Mouse (Mus musculus) forebrain, embryonic 14.5 days (tissue): ENCODE measurements around the gene Hist1h2bp. TPM values are rescaled to one million over a fixed set of nuclear protein-coding genes. Genes with fewer than 3 reads are reported as not detected.
"Not testable (repeated sequence)": the region's sequence is repeated elsewhere in the genome, so short reads cannot be mapped to it uniquely, and the experiment has no call there.

Experiments
- ATAC-seq: fragments of 200-750 bp; cut with Nextera tagmentation; 2 replicates; pipeline ENCODE4 v1.8.0; 2017; ENCODE audit warnings: mild to moderate bottlenecking, moderate library complexity
- DNase-seq: peaks from one replicate; pipeline ENCODE4 v3.0.0-alpha.2; 2015; ENCODE audit warnings: low spot score
- H3K27ac ChIP-seq: fragments of 300-500 bp; sonication (generic); 2 replicates; pipeline ENCODE4 v1.5.1; 2014; ENCODE audit warnings: low read depth, mild to moderate bottlenecking, control low read depth, low read length, moderate library complexity
- H3K27me3 ChIP-seq: fragments of 300-500 bp; sonication (generic); replicated peaks from 2 replicates; pipeline ENCODE4 v1.6.1; 2014; ENCODE audit warnings: low read length, control low read depth, mixed read lengths; ENCODE audit not compliant: control insufficient read depth, insufficient read depth
- H3K36me3 ChIP-seq: fragments of 300-500 bp; sonication (generic); 2 replicates; pipeline ENCODE4 v1.6.1; 2014; ENCODE audit warnings: low read length, control low read depth; ENCODE audit not compliant: control insufficient read depth, insufficient read depth
- H3K4me1 ChIP-seq: fragments of 300-500 bp; sonication (generic); 2 replicates; pipeline ENCODE4 v1.6.1; 2014; ENCODE audit warnings: antibody characterized with exemption, low read length, control low read depth; ENCODE audit not compliant: control insufficient read depth, insufficient read depth
- H3K4me2 ChIP-seq: fragments of 300-500 bp; sonication (generic); 2 replicates; pipeline ENCODE4 v1.6.1; 2014; ENCODE audit warnings: mild to moderate bottlenecking, control low read depth, low read length
- H3K4me3 ChIP-seq: fragments of 300-500 bp; sonication (generic); 2 replicates; pipeline ENCODE4 v1.5.1; 2014; ENCODE audit warnings: low read depth, low read length, control low read depth
- H3K9ac ChIP-seq: fragments of 300-500 bp; sonication (generic); 2 replicates; pipeline ENCODE4 v1.6.1; 2014; ENCODE audit warnings: mild to moderate bottlenecking, low read length, control low read depth, moderate library complexity
- H3K9me3 ChIP-seq: fragments of 300-500 bp; sonication (generic); replicated peaks from 2 replicates; pipeline ENCODE4 v1.6.1; 2016; ENCODE audit warnings: low read length, control low read depth, mixed read lengths; ENCODE audit not compliant: control insufficient read depth
- WGBS: fragments of 180-500 bp; shearing (Covaris S2); extraction: QIAGEN DNeasy Blood & Tissue Kit; methylation state at CpG from one replicate; pipeline ENCODE4 v1.1.7; 2014; 5-methylcytosine and 5-hydroxymethylcytosine counted together
- polyA plus RNA-seq: library from polyadenylated mRNA; unstranded; fragments of >200 nt; fragmentation: Nextera tagmentation; extraction: Ambion mirVana; gene quantifications from 2 replicates; pipeline ENCODE4 v1.2.1, GENCODE M21; 2014

Hist1h2bp gene
- polyA plus RNA-seq, 1 experiment from 2014 or later, result 0.84 TPM

- WGBS, result 0% methylated on average over 38 of the region's 50 CpGs
- not testable (repeated sequence) for H3K27me3 ChIP-seq, H3K9me3 ChIP-seq, H3K36me3 ChIP-seq
- ATAC-seq (peak; percentile 94), DNase-seq (peak; percentile 99)
- H3K27ac ChIP-seq, result peak within 1 kb of the TSS; percentile 91
- H3K4me1 ChIP-seq, result peaks cover 17% of the 10 kb centered on the region
- peak within 1 kb of the TSS; percentile 68 for H3K9ac ChIP-seq
- peak within 1 kb of the TSS; percentile 77 for H3K4me2 ChIP-seq
- peak within 1 kb of the TSS; percentile 39 for H3K4me3 ChIP-seq
These were observed 33.6 kb upstream of the Hist1h2bp start, which contains the start of the genes Hist1h2ak and Hist1h2bn for GRCm38 (mm10) chr13:21753524-21754285. Gene Hist1h2ak (minus strand): TSS chr13:21753827. Gene Hist1h2bn (plus strand): TSS chr13:21754123.

GRCm38 (mm10) chr13:21754294-21755001, 32.8 kb upstream of the Hist1h2bp start:
- not testable (repeated sequence) for H3K27me3 ChIP-seq, H3K36me3 ChIP-seq, ATAC-seq, H3K9me3 ChIP-seq, H3K4me1 ChIP-seq
- peak overlapping the region; percentile 64 for H3K9ac ChIP-seq
- H3K4me2 ChIP-seq, result peak overlapping the region; percentile 77
- peak overlapping the region; percentile 86 for H3K27ac ChIP-seq
- peak; percentile 78 for DNase-seq
- H3K4me3 ChIP-seq, result peak overlapping the region; percentile 39
- 0% methylated on average over 21 of the region's 26 CpGs for WGBS

GRCm38 (mm10) chr13:21755707-21756106, 31.6 kb upstream of the Hist1h2bp start:
- Histone ChIP-seq H3K4me2 (peak overlapping the region; percentile 57), H3K27ac (no peak overlapping the region), H3K9ac (no peak overlapping the region), H3K36me3 (no peaks in the 10 kb centered on the region), H3K4me3 (no peak overlapping the region), H3K9me3 (no peaks in the 10 kb centered on the region), H3K27me3 (no peaks in the 10 kb centered on the region), H3K4me1 (peaks cover 9% of the 10 kb centered on the region)
- DNase-seq (no peak), ATAC-seq (no peak)
- 40% methylated on average over 1 of the region's 1 CpGs for WGBS

GRCm38 (mm10) chr13:21778814-21779766, 8.2 kb upstream of the Hist1h2bp start:
- WGBS, result 3% methylated on average over 33 of the region's 33 CpGs
- Histone ChIP-seq H3K4me2 (peak overlapping the region; percentile 76), H3K4me1 (peaks cover 22% of the 10 kb centered on the region), H3K27me3 (no peaks in the 10 kb centered on the region), H3K4me3 (peak overlapping the region; percentile 48), H3K36me3 (no peaks in the 10 kb centered on the region), H3K9me3 (no peaks in the 10 kb centered on the region), H3K27ac (peak overlapping the region; percentile 92), H3K9ac (peak overlapping the region; percentile 83)
- ATAC-seq (peak; percentile 89), DNase-seq (peak; percentile 98)

GRCm38 (mm10) chr13:21779767-21780731, 7.2 kb upstream of the Hist1h2bp start, which contains the start of gene Hist1h1b:
Gene Hist1h1b (minus strand): TSS chr13:21780625.
- peak within 1 kb of the TSS; percentile 48 for H3K4me3 ChIP-seq
- WGBS, result under 1% methylated on average over 44 of the region's 44 CpGs
- H3K27me3 ChIP-seq, result no peaks in the 10 kb centered on the region
- DNase-seq (peak; percentile 85), ATAC-seq (peak; percentile 29)
- H3K4me2 ChIP-seq, result peak within 1 kb of the TSS; percentile 76
- H3K4me1 ChIP-seq, result peaks cover 26% of the 10 kb centered on the region
- peak within 1 kb of the TSS; percentile 92 for H3K27ac ChIP-seq
- peak within 1 kb of the TSS; percentile 83 for H3K9ac ChIP-seq
- H3K9me3 ChIP-seq, result no peaks in the 10 kb centered on the region
- H3K36me3 ChIP-seq, result no peaks in the 10 kb centered on the region

- H3K4me2 ChIP-seq, result peak overlapping the region; percentile 76
- 41% methylated on average over 6 of the region's 6 CpGs for WGBS
- no peaks in the 10 kb centered on the region for H3K36me3 ChIP-seq
- peak overlapping the region; percentile 58; the same call in 1 of the 2 replicates for H3K27ac ChIP-seq
- peaks cover 30% of the 10 kb centered on the region for H3K4me1 ChIP-seq
- H3K27me3 ChIP-seq, result no peaks in the 10 kb centered on the region
- no peak for ATAC-seq
- DNase-seq, result no peak
- no peak overlapping the region for H3K4me3 ChIP-seq
- H3K9ac ChIP-seq, result peak overlapping the region; percentile 83
- H3K9me3 ChIP-seq, result no peaks in the 10 kb centered on the region
These were observed 6.2 kb upstream of the Hist1h2bp start for GRCm38 (mm10) chr13:21781021-21781555.

- 90% methylated on average over 1 of the region's 1 CpGs for WGBS
- no peak overlapping the region for H3K27ac ChIP-seq
These were observed 5.6 kb upstream of the Hist1h2bp start for GRCm38 (mm10) chr13:21781639-21782038.

More at GRCm38 (mm10) chr13:21781639-21782038, 5.6 kb upstream of the Hist1h2bp start:
- DNase-seq (no peak), ATAC-seq (no peak)
- Histone ChIP-seq H3K9me3 (no peaks in the 10 kb centered on the region), H3K27me3 (no peaks in the 10 kb centered on the region), H3K4me1 (peaks cover 34% of the 10 kb centered on the region), H3K4me2 (no peak overlapping the region), H3K4me3 (no peak overlapping the region), H3K36me3 (no peaks in the 10 kb centered on the region), H3K9ac (no peak overlapping the region)
